Mouse (Mus musculus): ENCODE measurements around the gene Olfr1361.

Olfr1361 gene

DNA sequence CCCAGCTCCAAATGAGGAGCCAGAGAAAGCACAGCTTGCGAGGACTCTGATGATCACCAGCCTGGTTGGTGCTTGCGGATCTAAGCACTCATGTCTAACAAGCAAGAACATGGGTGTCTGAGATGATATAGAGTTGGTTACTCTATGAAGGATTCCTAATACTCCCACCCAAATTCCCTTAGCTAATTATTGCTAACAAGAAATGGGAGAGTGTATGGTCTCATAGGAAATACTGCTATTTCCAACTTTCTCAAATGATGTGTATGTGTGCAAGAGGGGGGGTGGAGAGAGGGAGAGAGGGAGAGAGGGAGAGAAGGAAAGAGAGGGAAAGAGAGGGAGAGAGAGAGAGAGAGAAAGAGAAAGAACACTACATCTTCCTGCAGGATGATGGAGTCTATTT is at the start of gene Olfr1361:
Gene Olfr1361, minus strand, starts transcription at position 101 of the 400 bp plus-strand sequence.
- DNase-seq (ENCODE audit: low spot score in 2 of 2) = no peak

DNA sequence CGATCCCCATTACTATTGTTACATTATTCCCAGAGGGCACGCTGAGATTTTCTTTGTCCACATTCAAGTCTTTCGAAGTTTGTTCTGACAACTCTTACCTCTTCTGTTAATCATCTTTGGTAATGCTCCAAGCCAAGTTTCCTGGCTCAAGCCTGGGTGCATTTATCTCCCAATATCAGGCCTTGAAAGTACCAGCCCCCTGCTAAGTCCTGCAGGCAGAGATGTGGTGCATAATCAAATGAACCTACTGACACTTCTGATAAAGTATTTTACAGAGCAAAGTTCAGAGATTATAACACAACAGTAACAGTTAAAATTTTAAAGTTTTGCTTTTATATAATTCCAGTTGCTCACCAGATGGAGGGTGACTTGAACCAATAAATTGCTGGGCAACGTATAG is 48.5 kb upstream of the Olfr1361 start:
- DNase-seq (ENCODE audit: low spot score in 2 of 2) = no peak

DNA sequence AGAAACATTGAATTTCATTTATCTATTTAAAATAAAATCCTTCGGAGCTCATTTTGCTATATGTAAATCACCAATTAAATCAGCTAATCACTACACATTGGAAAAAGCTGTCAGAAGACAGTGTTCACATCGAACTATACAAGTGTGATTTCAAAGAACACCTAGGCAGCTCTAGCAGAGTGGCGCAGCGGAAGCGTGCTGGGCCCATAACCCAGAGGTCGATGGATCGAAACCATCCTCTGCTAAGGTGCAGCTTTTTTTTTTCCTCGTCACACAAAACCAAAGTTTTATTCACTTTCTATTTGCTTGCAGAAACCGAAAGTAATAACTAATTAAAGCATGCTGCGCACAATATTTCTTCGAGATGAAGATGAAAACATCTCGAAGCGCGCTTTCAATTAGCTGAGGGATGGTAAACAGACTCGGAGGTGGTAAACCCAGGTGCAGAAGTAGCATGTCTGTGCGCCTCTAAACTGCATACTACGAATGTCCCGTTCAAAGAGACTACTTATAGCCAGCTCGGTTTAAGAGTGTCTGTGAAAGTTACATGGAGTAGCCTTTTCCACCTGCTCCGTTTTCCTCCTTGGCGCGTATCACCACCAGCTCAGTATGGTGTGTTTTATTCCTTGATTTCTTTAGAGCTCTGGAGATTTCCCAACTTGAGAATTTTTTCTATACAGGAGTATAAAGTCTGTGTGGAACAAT is 47.8 kb upstream of the Olfr1361 start:
- peak in 1 of 2 experiments; percentile 89 for DNase-seq (ENCODE audit: low spot score in 2 of 2)

DNA sequence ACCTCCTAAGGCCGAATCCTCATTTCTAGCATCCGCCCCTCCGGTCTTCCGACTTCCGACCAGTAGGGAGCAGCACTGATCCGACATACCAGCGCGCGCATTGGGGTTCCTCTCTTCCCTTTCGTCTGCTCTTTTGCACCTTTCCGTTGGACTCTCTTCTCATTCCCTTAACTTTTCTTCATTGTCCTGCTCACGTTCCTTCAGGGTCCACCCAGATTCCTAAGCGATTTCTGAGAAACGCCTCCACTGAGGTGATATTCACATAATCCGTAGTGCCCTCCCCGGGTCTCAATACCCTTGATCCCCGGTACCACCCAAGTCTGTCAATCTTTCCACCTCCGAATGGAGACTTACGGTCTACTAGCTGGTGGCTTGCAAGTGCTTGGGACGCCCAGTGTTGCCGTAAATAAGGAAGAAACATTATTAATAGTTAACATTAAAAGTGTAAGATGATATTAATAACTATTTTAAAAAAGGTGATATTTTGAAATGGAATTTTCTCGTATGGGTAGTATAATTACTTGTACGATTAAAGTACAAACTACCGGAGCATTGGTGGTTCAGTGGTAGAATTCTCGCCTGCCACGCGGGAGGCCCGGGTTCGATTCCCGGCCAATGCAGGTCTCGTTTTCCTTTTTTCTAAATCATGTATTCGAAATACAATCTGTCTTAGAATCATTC is 47.0 kb upstream of the Olfr1361 start:
- peak; percentile 60 to 93 for DNase-seq (ENCODE audit: low spot score in 2 of 2)

DNA sequence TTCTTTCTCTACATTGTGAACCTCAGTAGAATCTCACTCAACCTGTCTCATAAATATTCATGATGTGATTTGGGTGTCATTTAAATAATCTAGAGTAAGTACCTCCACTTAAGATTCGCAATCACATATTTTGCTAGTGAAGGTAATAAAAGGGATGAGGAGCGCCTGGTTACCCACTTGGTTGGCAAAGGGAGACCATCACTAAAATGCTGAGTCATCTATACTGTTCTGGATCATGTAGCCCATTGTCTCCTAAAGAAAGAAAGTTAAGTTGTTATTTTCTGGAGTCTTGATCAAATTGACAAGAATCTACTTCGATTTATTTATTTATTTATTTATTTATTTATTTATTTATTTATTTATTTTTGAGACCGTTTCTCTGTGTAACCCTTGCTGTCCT is 43.5 kb upstream of the Olfr1361 start:
- no peak for DNase-seq (ENCODE audit: low spot score in 2 of 2)

DNA sequence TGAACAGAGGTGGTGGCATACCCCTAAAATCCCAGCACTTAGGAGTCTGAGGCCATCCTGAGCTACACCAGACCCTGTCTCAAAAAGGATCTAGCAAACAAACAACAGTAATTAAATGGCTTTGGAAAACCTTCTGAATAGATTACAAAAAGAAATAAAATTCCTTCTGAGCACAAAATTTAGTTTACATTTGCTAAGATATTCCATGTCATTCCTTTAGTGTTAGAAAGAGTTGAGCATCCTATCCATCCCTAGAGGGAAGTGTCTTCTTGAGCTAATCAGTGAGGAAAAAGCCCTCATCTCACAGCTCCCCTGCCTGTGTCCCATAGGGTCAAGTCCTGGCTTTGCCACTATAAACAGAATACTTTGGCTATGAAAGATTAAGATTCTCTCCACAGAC is 34.6 kb upstream of the Olfr1361 start, which contains the start of gene Olfr1359:
Gene Olfr1359, plus strand, starts transcription at position 301 of the 400 bp plus-strand sequence.
- DNase-seq (ENCODE audit: low spot score in 2 of 2) = no peak

DNA sequence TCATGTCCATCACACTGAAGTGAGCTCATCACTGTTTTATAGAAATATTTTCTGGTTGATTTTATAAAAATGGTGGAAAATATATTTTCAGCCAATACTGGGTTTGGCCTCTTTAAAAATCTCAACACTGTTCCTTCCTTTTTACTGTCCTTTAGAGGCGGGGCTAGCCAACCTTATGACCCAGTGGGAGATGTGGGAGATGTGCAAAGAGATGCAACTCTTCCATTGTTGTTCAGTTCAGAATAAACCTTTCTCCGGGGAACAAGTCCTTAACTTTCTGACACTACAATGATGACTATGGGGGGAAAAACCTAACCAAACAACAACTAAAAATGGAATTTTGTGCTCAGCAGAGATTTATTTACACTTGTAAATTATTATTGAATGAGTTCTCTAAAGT is 14.1 kb upstream of the Olfr1361 start, which contains the start of gene Olfr1360:
Gene Olfr1360, minus strand, starts transcription at position 101 of the 400 bp plus-strand sequence.
- DNase-seq (ENCODE audit: low spot score in 2 of 2) = no peak

DNA sequence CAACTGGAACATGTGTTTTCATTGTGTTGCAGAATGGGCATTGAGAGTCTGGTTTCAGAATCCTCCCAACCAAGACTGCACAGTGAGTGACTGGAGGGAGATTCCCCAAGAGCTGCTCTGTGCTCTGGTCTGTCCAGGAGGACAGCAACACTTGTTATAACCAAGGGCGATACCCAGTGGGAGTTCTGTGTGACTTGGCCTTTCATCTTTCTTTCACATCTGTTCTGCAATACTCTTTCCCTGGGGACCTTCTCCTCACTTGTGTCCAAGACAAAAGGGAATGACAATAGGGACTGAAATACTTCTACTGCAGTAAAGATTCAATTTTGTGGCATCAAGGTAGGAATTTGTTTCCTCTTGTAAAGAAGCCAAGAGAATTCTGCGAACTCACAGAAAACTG is 20.8 kb downstream of the Olfr1361 start, which contains the start of gene Olfr11:
Gene Olfr11, minus strand, starts transcription at position 101 of the 400 bp plus-strand sequence.
- no peak for DNase-seq (ENCODE audit: low spot score in 2 of 2)

DNA sequence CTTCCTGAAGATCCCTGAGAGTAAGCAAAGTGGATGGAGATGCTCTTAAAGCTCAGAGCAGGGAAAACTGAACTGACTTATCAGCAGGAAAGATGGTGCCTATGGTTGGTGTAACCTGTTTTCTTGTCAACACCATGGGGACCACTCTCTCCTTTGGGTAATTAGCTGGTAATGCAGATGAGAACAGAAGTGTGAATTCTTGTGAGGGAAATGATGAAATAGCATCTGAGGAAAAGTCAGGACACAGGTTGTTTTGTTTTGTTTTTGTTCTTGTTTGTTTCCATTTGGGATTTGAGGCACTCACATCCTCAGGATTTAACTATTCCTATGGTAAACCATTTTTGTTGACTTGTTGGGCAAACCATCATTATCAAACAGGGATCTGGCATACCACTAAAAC is 49.3 kb downstream of the Olfr1361 start, which contains the start of gene Olfr1362:
Gene Olfr1362, minus strand, starts transcription at position 101 of the 400 bp plus-strand sequence.
- no peak for DNase-seq (ENCODE audit: low spot score in 2 of 2)
